Mouse (Mus musculus) skeletal muscle tissue, adult 2 months (tissue): Measurements from ENCODE around the gene Nr5a1.

Experiments
- DNase-seq: peaks from one replicate; pipeline ENCODE4 v3.0.0-alpha.2; 2012; ENCODE audit warnings: low read depth, low spot score

The Nr5a1 gene

DNA sequence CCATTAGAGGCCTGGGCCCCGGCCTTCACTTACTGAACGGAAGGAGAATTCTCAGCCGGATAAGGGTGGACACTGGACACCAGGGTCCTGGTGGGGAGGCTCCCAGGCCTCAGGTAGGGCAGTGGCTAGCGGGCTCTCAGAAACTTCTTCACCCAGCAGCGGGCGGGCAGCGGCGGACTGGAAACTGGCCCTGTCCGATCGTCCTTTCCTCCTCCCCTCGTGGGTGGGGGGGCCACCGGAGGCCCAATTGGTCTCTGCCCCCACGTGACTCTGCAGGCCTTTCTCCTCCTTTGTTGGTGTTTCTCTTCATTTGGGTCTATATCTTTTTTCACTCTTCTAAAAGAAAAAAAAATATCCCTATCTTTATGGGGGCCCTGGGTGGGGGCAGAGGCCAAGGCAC is at the start of gene Nr5a1:
Nr5a1 (minus strand) TSS at position 219 of the 400 bp plus-strand sequence.
- DNase-seq = no peak

- DNase-seq = no peak
These were observed 25.5 kb upstream of the Nr5a1 start for GRCm38 (mm10) chr2:38739847-38740246.

- peak; percentile 7 for DNase-seq
These were observed 25.1 kb upstream of the Nr5a1 start for GRCm38 (mm10) chr2:38739410-38739809.

- DNase-seq = no peak
These were observed 24.4 kb upstream of the Nr5a1 start for GRCm38 (mm10) chr2:38738601-38739301.

- no peak for DNase-seq
These were observed 21.4 kb upstream of the Nr5a1 start for GRCm38 (mm10) chr2:38735740-38736139.

DNA sequence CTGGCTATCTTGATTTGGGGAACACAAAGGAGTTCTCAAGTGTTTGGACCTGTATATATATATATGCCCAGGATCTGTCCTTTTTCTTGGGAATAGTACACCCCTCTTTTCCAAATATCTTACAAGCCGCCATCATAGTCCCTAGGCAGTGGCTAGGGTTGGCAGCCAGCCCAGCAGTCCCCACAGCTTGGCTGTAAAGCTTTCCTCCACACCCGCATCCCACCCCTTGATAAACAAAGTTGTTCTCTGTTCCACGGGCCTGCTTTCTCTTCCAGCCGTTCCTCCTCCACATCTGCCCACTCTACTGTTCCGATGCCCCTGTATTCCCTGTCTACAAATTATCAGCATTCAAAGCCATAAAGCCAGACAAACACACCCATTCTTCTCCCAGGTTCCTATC is 20.4 kb upstream of the Nr5a1 start:
- DNase-seq = no peak

- DNase-seq = no peak
These were observed 16.0 kb upstream of the Nr5a1 start for GRCm38 (mm10) chr2:38730331-38730827.

DNA sequence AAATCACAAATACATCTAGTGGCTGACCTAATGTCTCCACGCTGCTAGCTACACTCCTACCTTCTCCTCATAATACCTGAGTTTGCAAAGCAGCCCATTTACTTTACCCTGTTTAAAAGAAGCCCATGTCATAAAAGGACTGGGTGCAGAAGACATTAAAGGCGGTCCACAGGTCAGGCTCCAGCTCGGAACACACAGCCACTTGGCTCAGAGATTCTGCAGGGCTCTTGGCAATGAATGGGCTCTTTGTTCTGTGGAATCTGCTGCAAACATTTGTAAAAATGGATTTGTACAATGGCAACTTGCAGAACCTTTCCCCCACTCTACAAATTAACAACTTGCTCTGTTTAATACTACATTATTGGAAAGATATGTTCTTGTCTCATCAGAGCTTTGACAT is 11.1 kb upstream of the Nr5a1 start:
- DNase-seq = no peak

DNA sequence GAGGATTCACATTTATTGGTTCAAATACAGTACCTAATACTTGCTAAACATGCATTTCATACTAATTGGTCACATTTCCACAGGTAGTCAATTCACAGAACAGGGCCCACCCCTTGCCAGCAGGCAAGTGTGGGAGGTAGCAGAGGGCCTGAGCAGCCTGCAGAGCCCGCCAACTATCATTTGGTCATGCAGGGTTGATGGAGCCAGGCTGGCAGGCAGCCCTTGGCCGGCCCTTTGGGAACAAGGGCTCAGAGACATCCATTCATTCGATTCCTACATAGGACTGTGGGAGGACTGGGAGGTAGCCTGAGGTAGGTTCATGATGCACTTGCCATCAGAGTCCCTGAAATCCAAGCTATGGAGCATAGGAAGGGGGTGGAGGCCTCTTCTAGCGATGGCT is 9.0 kb upstream of the Nr5a1 start:
- no peak for DNase-seq

DNA sequence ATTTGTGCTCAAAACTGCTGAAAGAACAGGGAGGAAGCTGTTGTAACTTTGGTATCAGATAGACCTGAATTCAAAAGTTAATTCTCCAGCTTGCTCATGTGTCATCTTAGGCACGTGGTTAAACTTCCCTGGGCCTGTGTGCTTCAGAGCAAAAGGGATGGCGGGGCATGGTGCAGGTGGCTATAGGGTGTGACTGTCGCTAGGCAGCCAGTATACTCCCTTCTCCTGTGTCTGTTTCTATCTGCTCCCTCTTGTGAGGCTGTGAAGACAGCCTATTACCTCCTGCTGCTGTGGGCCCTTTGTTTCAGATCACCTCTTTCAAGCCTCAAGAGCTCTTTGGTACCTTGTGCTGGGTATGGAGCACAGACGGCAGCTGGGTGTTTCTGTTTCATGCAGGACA is 7.7 kb upstream of the Nr5a1 start:
- no peak for DNase-seq

DNA sequence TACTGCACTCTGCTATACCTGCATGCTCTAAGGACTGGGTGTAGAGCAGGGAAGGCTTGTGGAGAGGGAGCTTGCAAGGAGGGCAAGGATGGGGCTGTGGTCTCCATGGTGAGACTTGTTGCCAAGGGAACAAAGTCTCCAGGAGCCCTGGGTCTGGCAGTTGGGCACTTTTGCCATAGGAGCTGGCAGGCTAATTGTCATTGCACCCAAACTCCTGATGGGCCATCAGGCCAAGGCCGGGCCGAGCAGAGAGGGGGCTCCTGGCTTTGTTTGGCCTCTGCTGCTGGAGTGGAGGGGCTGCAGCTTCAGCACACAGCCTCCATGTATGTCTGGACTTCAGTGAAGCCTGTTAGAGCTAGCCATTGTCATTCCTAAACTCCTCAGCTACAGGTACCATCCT is 6.3 kb upstream of the Nr5a1 start:
- DNase-seq = no peak

- DNase-seq = no peak
These were observed 5.0 kb upstream of the Nr5a1 start for GRCm38 (mm10) chr2:38719354-38719753.

- no peak for DNase-seq
These were observed 4.3 kb upstream of the Nr5a1 start for GRCm38 (mm10) chr2:38718676-38719075.

DNA sequence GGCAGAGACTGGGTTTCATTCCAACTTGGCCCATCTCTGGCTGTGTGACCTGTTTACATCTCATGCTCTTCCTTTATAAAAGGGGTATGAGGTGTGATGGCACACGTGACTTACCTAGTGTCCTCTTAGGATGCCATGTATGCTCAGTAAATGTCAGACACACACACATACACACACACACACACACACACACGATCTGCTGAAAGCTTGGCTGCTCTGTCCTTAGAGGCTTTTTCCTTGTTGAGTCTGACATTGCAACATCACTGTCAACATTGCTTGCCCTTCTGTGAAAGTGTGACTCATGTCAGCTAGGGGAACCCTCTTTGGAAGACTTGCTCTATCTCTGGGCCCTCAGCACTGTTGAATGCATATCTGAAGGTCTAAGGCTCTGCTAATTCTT is 3.1 kb upstream of the Nr5a1 start:
- DNase-seq = no peak

GRCm38 (mm10) chr2:38713596-38713995 is 746 bp downstream of the Nr5a1 start:
- no peak for DNase-seq

GRCm38 (mm10) chr2:38712769-38713125 is 1.6 kb downstream of the Nr5a1 start:
- DNase-seq = no peak

- DNase-seq = no peak
These were observed 2.1 kb downstream of the Nr5a1 start for GRCm38 (mm10) chr2:38712076-38712768.

GRCm38 (mm10) chr2:38711421-38711861 is 2.9 kb downstream of the Nr5a1 start:
- no peak for DNase-seq

- DNase-seq = no peak
These were observed 3.8 kb downstream of the Nr5a1 start for GRCm38 (mm10) chr2:38710304-38711241.

DNA sequence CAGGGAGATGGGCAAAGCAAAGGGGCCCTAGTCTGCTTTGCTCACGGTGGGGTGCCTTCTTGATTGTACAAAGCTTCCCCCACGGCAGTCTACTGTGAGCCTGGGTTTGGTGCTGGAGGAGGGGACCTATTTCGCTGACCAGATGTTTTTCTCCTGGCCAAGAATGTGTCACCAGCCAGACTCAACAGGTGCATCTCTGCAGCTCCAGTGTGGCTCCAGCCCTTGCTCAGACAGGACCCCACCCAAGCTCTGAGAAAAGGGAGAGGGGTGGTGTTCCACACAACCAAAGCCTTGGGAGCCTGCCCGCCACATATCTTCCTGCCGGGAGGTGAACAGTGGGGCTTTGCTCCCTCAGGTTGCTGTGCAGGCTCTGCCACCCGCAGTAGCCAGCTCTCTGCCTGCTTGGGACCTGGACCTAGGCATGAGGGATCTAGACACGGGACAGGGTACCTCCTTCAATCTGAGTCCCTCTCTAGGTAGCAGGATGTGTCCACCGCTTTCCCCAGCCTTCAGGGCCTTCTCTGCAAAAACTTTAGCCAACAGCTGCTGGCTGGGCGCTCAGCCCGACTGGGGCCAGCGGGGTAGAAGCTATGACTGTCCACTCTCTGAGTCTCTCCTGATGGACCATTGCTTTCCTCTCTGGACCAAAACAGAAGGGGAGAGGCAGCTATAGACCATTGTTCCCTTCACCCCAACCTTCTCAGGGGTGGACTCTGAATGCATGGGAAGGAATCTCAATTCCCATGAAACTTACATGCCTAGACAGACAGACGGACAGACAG is 5.2 kb downstream of the Nr5a1 start:
- DNase-seq = no peak

DNA sequence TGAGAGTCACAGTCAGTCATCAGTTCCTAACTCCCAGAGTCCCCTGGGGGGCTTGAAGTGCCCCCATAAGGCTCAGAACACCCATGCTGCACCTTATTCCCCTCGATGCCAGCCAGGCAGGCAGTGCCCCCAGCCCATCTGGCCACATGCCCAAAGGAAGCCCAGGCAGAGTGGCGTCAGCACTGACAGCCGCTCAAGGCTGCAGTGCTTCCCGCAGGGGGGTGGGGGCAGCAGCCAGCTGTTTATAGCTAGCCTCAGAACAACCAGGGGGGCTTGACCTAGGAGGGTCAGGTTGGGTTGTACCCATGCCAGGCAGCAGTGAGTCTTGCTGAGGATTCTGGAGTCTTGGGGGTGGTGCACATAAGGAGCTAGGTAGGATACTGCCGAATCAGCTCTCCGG is 7.7 kb downstream of the Nr5a1 start:
- no peak for DNase-seq
